Mouse (Mus musculus) MEL (cell line): ENCODE measurements around the gene Pef1. TPM values are rescaled to one million over a fixed set of nuclear protein-coding genes. Genes with fewer than 3 reads are reported as not detected.

ENCODE experiments used
- DNase-seq: peaks from one replicate; pipeline ENCODE4 v3.0.0; 2011; ENCODE audit warnings: low read depth, low spot score
- H3K27ac ChIP-seq: 2 replicates; pipeline ENCODE4 v1.5.1; 2012; ENCODE audit warnings: low read depth, mild to moderate bottlenecking, control low read depth, low read length, moderate library complexity; ENCODE audit not compliant: control insufficient read depth
- H3K27me3 ChIP-seq, 2 experiments: fragments of 150-350 bp in 1 of 2; sonication (generic) in 1 of 2; 2 replicates each; pipeline ENCODE4 v1.6.1; 2012; ENCODE audit warnings: low read length in 2 of 2, mild to moderate bottlenecking in 2 of 2, improper control_type of control experiment in 1 of 2, moderate library complexity in 1 of 2; ENCODE audit not compliant: insufficient read depth in 2 of 2, control insufficient read depth in 1 of 2
- H3K36me3 ChIP-seq, 2 experiments: 2 replicates each; pipeline ENCODE4 v1.6.1; 2012 to 2014; ENCODE audit warnings: low read length in 2 of 2, improper control_type of control experiment in 1 of 2, inconsistent platforms in 1 of 2, mild to moderate bottlenecking in 1 of 2; ENCODE audit not compliant: insufficient read depth in 2 of 2, control insufficient read depth in 1 of 2
- H3K4me1 ChIP-seq, 2 experiments: fragments of 150-350 bp in 1 of 2; sonication (generic) in 1 of 2; 2 replicates each; pipeline ENCODE4 v1.6.1; 2012; ENCODE audit warnings: low read length in 2 of 2, improper control_type of control experiment in 1 of 2, mild to moderate bottlenecking in 1 of 2; ENCODE audit not compliant: insufficient read depth in 2 of 2, control insufficient read depth in 1 of 2
- H3K4me3 ChIP-seq, 2 experiments: fragments of 150-350 bp in 1 of 2; sonication (generic) in 1 of 2; 2 replicates each; pipeline ENCODE4 v1.5.1; 2012; ENCODE audit warnings: low read depth in 2 of 2, low read length in 2 of 2, mild to moderate bottlenecking in 2 of 2, moderate library complexity in 2 of 2, control low read depth in 1 of 2, improper control_type of control experiment in 1 of 2; ENCODE audit not compliant: control insufficient read depth in 1 of 2, insufficient read depth in 1 of 2
- H3K79me2 ChIP-seq: 2 replicates; pipeline ENCODE4 v1.6.1; 2012; ENCODE audit warnings: mild to moderate bottlenecking, low read length, moderate library complexity; ENCODE audit not compliant: control insufficient read depth, poor library complexity, insufficient read depth
- H3K9ac ChIP-seq: 2 replicates; pipeline ENCODE4 v1.6.1; 2012; ENCODE audit warnings: low read depth, mild to moderate bottlenecking, control low read depth, low read length, moderate library complexity; ENCODE audit not compliant: control insufficient read depth, poor library complexity, severe bottlenecking
- H3K9me3 ChIP-seq: fragments of 150-350 bp; sonication (generic); replicated peaks from 2 replicates; pipeline ENCODE4 v1.6.1; 2012; ENCODE audit warnings: mild to moderate bottlenecking, low read length, improper control_type of control experiment, moderate library complexity; ENCODE audit not compliant: insufficient read depth
- BHLHE40 ChIP-seq: IDR thresholded peaks from 2 replicates; pipeline ENCODE4 v1.6.1; 2012; ENCODE audit warnings: low read depth, mild to moderate bottlenecking, inconsistent platforms, low read length, improper control_type of control experiment, borderline replicate concordance
- CHD2 ChIP-seq: IDR thresholded peaks from 2 replicates; pipeline ENCODE4 v1.6.1; 2011; ENCODE audit warnings: low read length, improper control_type of control experiment
- E2F4 ChIP-seq: IDR thresholded peaks from 2 replicates; pipeline ENCODE4 v1.6.1; 2011; ENCODE audit warnings: low read depth, low read length, improper control_type of control experiment, borderline replicate concordance
- EP300 ChIP-seq, 2 experiments: IDR thresholded peaks; 2 replicates each; pipeline ENCODE4 v1.6.1; 2011; ENCODE audit warnings: improper control_type of control experiment in 2 of 2, low read length in 2 of 2, low read depth in 1 of 2, mild to moderate bottlenecking in 1 of 2
- ETS1 ChIP-seq: IDR thresholded peaks from 2 replicates; pipeline ENCODE4 v1.6.1; 2012; ENCODE audit warnings: low read depth, mild to moderate bottlenecking, inconsistent platforms, low read length, improper control_type of control experiment, moderate library complexity
- GABPA ChIP-seq: IDR thresholded peaks from 2 replicates; pipeline ENCODE4 v1.6.1; 2012; ENCODE audit warnings: low read depth, mild to moderate bottlenecking, inconsistent platforms, low read length, improper control_type of control experiment, moderate library complexity
- GATA1 ChIP-seq: IDR thresholded peaks from 2 replicates; pipeline ENCODE4 v1.6.1; 2011; ENCODE audit warnings: low read depth, low read length, improper control_type of control experiment
- HCFC1 ChIP-seq: IDR thresholded peaks from 2 replicates; pipeline ENCODE4 v1.6.1; 2012; ENCODE audit warnings: low read depth, mild to moderate bottlenecking, inconsistent platforms, low read length, improper control_type of control experiment, moderate library complexity
- JUND ChIP-seq: IDR thresholded peaks from 2 replicates; pipeline ENCODE4 v1.6.1; 2011; ENCODE audit warnings: low read depth, mild to moderate bottlenecking, improper control_type of control experiment, low read length
- MAFK ChIP-seq: IDR thresholded peaks from 2 replicates; pipeline ENCODE4 v1.6.1; 2011; ENCODE audit warnings: low read depth, mild to moderate bottlenecking, low read length, improper control_type of control experiment, borderline replicate concordance
- MAX ChIP-seq: IDR thresholded peaks from 2 replicates; pipeline ENCODE4 v1.6.1; 2011; ENCODE audit warnings: low read length, improper control_type of control experiment
- MAZ ChIP-seq: IDR thresholded peaks from 2 replicates; pipeline ENCODE4 v1.6.1; 2012; ENCODE audit warnings: low read depth, mild to moderate bottlenecking, inconsistent platforms, low read length, improper control_type of control experiment
- MEF2A ChIP-seq: IDR thresholded peaks from 2 replicates; pipeline ENCODE4 v1.6.1; 2014; ENCODE audit warnings: low read depth, mild to moderate bottlenecking, inconsistent platforms, low read length, improper control_type of control experiment; ENCODE audit not compliant: poor library complexity, insufficient replicate concordance, severe bottlenecking; ENCODE audit errors: extremely low read depth
- MXI1 ChIP-seq: IDR thresholded peaks from 2 replicates; pipeline ENCODE4 v1.6.1; 2011; ENCODE audit warnings: mild to moderate bottlenecking, low read depth, low read length, improper control_type of control experiment
- MYB ChIP-seq: IDR thresholded peaks from 2 replicates; pipeline ENCODE4 v1.6.1; 2011; ENCODE audit warnings: mild to moderate bottlenecking, low read depth, low read length, improper control_type of control experiment
- MYC ChIP-seq: IDR thresholded peaks from 2 replicates; pipeline ENCODE4 v1.6.1; 2011; ENCODE audit warnings: low read depth, mild to moderate bottlenecking, low read length, improper control_type of control experiment, moderate library complexity
- POLR2AphosphoS2 ChIP-seq: IDR thresholded peaks from 2 replicates; pipeline ENCODE4 v1.6.1; 2011; ENCODE audit warnings: low read length, improper control_type of control experiment
- POLR2AphosphoS5 ChIP-seq: IDR thresholded peaks from 2 replicates; pipeline ENCODE4 v1.6.1; 2012; ENCODE audit warnings: low read depth, borderline replicate concordance, mild to moderate bottlenecking, inconsistent platforms, low read length, moderate library complexity, mixed read lengths
- RAD21 ChIP-seq: IDR thresholded peaks from 2 replicates; pipeline ENCODE4 v1.6.1; 2011; ENCODE audit warnings: mild to moderate bottlenecking, low read depth, low read length, improper control_type of control experiment
- RCOR1 ChIP-seq: IDR thresholded peaks from 2 replicates; pipeline ENCODE4 v1.6.1; 2012; ENCODE audit warnings: low read depth, mild to moderate bottlenecking, inconsistent platforms, low read length, improper control_type of control experiment
- SIN3A ChIP-seq: IDR thresholded peaks from 2 replicates; pipeline ENCODE4 v1.6.1; 2012; ENCODE audit warnings: low read length, improper control_type of control experiment, inconsistent platforms
- SMC3 ChIP-seq: IDR thresholded peaks from 2 replicates; pipeline ENCODE4 v1.6.1; 2011; ENCODE audit warnings: low read depth, low read length, improper control_type of control experiment
- TAL1 ChIP-seq: IDR thresholded peaks from 2 replicates; pipeline ENCODE4 v1.6.1; 2012; ENCODE audit warnings: mild to moderate bottlenecking, inconsistent platforms, low read length, moderate library complexity, mixed read lengths
- TBP ChIP-seq: IDR thresholded peaks from 2 replicates; pipeline ENCODE4 v1.8.0; 2011; ENCODE audit warnings: low read depth, low read length, improper control_type of control experiment
- TCF12 ChIP-seq: IDR thresholded peaks from 2 replicates; pipeline ENCODE4 v1.6.1; 2014; ENCODE audit warnings: low read depth, mild to moderate bottlenecking, inconsistent platforms, low read length, improper control_type of control experiment, moderate library complexity
- USF1 ChIP-seq: IDR thresholded peaks from 2 replicates; pipeline ENCODE4 v1.6.1; 2014; ENCODE audit warnings: low read depth, mild to moderate bottlenecking, inconsistent platforms, low read length, improper control_type of control experiment, moderate library complexity
- USF2 ChIP-seq, 2 experiments: IDR thresholded peaks; 2 replicates each; pipeline ENCODE4 v1.6.1; 2011 to 2012; ENCODE audit warnings: improper control_type of control experiment in 2 of 2, low read length in 2 of 2, borderline replicate concordance in 1 of 2, inconsistent platforms in 1 of 2, low read depth in 1 of 2, mild to moderate bottlenecking in 1 of 2; ENCODE audit not compliant: insufficient read depth in 1 of 2
- ZKSCAN1 ChIP-seq: IDR thresholded peaks from 2 replicates; pipeline ENCODE4 v1.6.1; 2012; ENCODE audit warnings: low read depth, mild to moderate bottlenecking, inconsistent platforms, low read length, improper control_type of control experiment, moderate library complexity
- ZMIZ1 ChIP-seq: IDR thresholded peaks from 2 replicates; pipeline ENCODE4 v1.6.1; 2012; ENCODE audit warnings: low read depth, mild to moderate bottlenecking, inconsistent platforms, low read length, improper control_type of control experiment, moderate library complexity
- ZNF384 ChIP-seq: IDR thresholded peaks from 2 replicates; pipeline ENCODE4 v1.6.1; 2012; ENCODE audit warnings: low read depth, mild to moderate bottlenecking, inconsistent platforms, low read length, improper control_type of control experiment
- polyA plus RNA-seq, 2 experiments: library from polyadenylated mRNA; stranded (reverse) in 1 of 2; unstranded in 1 of 2; fragments of >175 nt in 1 of 2; fragments of >200 nt in 1 of 2; gene quantifications; 2 replicates each; pipeline versions ENCODE4 v1.2.1 to v1.2.4; 2012; ENCODE audit warnings: low replicate concordance in 2 of 2, low read depth in 1 of 2; ENCODE audit not compliant: insufficient read length in 2 of 2, insufficient read depth in 1 of 2, missing spikeins in 1 of 2
- total RNA-seq: library from RNA; depleted of rRNA; stranded (reverse); fragments of 300-350 nt; gene quantifications from 2 replicates; pipeline ENCODE4 v1.2.3, GENCODE M21; 2012

Pef1 gene
- total and polyA plus RNA-seq, 3 experiments = 27.3 to 49.8 TPM; not detected in 1

DNA sequence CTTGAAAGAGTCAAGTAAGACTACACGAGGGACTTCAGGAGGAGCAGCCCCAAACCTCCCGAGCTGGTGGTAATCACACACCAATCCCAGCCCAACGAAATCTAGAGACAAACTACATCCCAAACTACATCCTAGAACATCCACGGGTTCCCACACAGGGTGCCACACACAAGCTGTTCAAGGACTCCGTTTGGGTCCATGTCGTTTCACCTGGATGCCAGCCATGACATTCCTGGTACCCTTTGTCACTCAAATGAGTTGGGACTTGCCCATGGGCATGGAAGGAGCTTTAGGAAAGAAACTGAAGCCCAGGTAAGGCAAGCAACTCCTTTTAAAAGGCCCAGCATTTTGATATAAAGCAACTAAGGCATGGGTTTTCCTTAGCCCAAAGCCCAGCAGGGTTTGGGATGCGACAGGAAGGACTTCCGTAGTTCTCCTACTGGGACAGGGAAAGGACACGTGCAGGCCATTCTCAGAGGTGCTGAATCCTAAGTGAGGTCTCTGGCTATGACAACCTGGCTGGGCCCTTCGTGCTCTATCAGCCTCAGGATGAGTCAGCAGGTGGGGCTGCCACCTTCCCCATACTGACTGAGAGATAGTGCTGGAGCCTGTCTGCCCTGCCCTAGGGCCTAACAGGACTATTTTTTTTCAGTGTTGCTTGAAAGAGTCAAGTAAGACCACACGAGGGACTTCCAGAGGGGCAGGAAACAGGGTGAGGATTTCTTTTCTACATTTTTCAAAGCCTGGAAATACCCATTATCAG is 70.9 kb downstream of the Pef1 start:
- peak overlapping the region; percentile 53 for H3K27ac ChIP-seq
- TF ChIP-seq HCFC1 (no peak), MXI1 (0 out of 2 replicates have a peak, but pooled peaks have one; percentile 46), TBP (0 out of 2 replicates have a peak, but pooled peaks have one; percentile 27), MAFK (peak; percentile 47; the same call in 1 of the 2 replicates), TAL1 (peak; percentile 34), POLR2AphosphoS5 (no peak), ZMIZ1 (no peak), RAD21 (no peak), MYB (no peak), ZNF384 (peak; percentile 82), CHD2 (no peak), ZKSCAN1 (no peak), USF2 (IDR thresholded peaks at IDR 0.05; ENCODE audit: borderline replicate concordance in 1 of 2, insufficient read depth in 1 of 2, low read depth in 1 of 2, low read length in 2 of 2) (no peak), SMC3 (no peak), MEF2A (no peak), GATA1 (peak; percentile 53; the same call in 1 of the 2 replicates), TCF12 (peak; percentile 19; the same call in 1 of the 2 replicates), POLR2AphosphoS2 (no peak), MYC (peak; percentile 82), MAZ (peak; percentile 54; the same call in 1 of the 2 replicates), SIN3A (peak; percentile 61), GABPA (peak; percentile 52; the same call in 1 of the 2 replicates), E2F4 (no peak), ETS1 (peak; percentile 53), MAX (peak; percentile 44), EP300 (IDR thresholded peaks at IDR 0.05; ENCODE audit: low read depth in 1 of 2, low read length in 2 of 2) (peak; percentile 58 to 63), JUND (0 out of 2 replicates have a peak, but pooled peaks have one; percentile 35), RCOR1 (peak; percentile 29; the same call in 1 of the 2 replicates), USF1 (no peak), BHLHE40 (peak; percentile 45; the same call in 1 of the 2 replicates)
- DNase-seq = peak; percentile 81
- H3K4me1 ChIP-seq = peaks cover 6 to 61% of the 10 kb centered on the region in 2 experiments
- no peaks in the 10 kb centered on the region for H3K79me2 ChIP-seq
- no peaks in the 10 kb centered on the region for H3K9me3 ChIP-seq
- H3K4me3 ChIP-seq = peak overlapping the region; percentile 37 to 88
- H3K27me3 ChIP-seq = no peaks in the 10 kb centered on the region
- peak overlapping the region; percentile 63 for H3K9ac ChIP-seq
- H3K36me3 ChIP-seq = peaks cover 0 to 18% of the 10 kb centered on the region in 2 experiments; a peak in 2 of 4 replicates
